Mouse (Mus musculus) thymus, adult 2 months (tissue): Measurements from ENCODE around the gene Ets1. TPM values are rescaled to one million over a fixed set of nuclear protein-coding genes. Genes with fewer than 3 reads are reported as not detected.

Experiments used
- DNase-seq: peaks from one replicate; pipeline ENCODE4 v3.0.0; 2021
- H3K27ac ChIP-seq: fragments of 200-500 bp; 2 replicates; pipeline ENCODE4 v1.5.1; 2012; ENCODE audit warnings: low read length, control low read depth; ENCODE audit not compliant: control insufficient read depth, insufficient read depth
- H3K27me3 ChIP-seq: fragments of 200-500 bp; 2 replicates; pipeline ENCODE4 v1.6.1; 2012; ENCODE audit warnings: mild to moderate bottlenecking, low read length, moderate library complexity, mixed read lengths; ENCODE audit not compliant: control insufficient read depth, insufficient read depth
- H3K36me3 ChIP-seq: fragments of 200-500 bp; 2 replicates; pipeline ENCODE4 v1.6.1; 2012; ENCODE audit warnings: mild to moderate bottlenecking, low read length, moderate library complexity; ENCODE audit not compliant: control insufficient read depth, insufficient read depth
- H3K4me1 ChIP-seq: fragments of 200-500 bp; replicated peaks from 2 replicates; pipeline ENCODE4 v1.6.1; 2012; ENCODE audit warnings: low read length; ENCODE audit not compliant: control insufficient read depth, insufficient read depth
- H3K4me3 ChIP-seq: fragments of 200-500 bp; 2 replicates; pipeline ENCODE4 v1.5.1; 2012; ENCODE audit warnings: mild to moderate bottlenecking, low read length, control low read depth, moderate library complexity; ENCODE audit not compliant: control insufficient read depth, insufficient read depth
- CTCF ChIP-seq: fragments of 200-500 bp; IDR thresholded peaks from 2 replicates; pipeline ENCODE4 v1.5.1; 2012; ENCODE audit warnings: mild to moderate bottlenecking, control low read depth, low read length, moderate library complexity, borderline replicate concordance; ENCODE audit not compliant: control insufficient read depth, poor library complexity, insufficient read depth; ENCODE audit errors: extremely low read depth
- POLR2A ChIP-seq: fragments of 200-500 bp; IDR thresholded peaks from 2 replicates; pipeline ENCODE4 v1.6.1; 2012; ENCODE audit warnings: mild to moderate bottlenecking, low read length, control low read depth, moderate library complexity; ENCODE audit not compliant: control insufficient read depth, poor library complexity, insufficient read depth; ENCODE audit errors: extremely low read depth
- WGBS: fragments of 180-500 bp; shearing (Covaris S2); methylation state at CpG from one replicate; pipeline ENCODE4 v1.1.7; 2018; 5-methylcytosine and 5-hydroxymethylcytosine counted together
- polyA plus RNA-seq: library from polyadenylated mRNA; depleted of rRNA; stranded (reverse); fragments of >200 nt; gene quantifications from 2 replicates; pipeline ENCODE4 v1.2.3, GENCODE M21; 2012

The Ets1 gene
- polyA plus RNA-seq, 1 experiment, result 272 TPM

DNA sequence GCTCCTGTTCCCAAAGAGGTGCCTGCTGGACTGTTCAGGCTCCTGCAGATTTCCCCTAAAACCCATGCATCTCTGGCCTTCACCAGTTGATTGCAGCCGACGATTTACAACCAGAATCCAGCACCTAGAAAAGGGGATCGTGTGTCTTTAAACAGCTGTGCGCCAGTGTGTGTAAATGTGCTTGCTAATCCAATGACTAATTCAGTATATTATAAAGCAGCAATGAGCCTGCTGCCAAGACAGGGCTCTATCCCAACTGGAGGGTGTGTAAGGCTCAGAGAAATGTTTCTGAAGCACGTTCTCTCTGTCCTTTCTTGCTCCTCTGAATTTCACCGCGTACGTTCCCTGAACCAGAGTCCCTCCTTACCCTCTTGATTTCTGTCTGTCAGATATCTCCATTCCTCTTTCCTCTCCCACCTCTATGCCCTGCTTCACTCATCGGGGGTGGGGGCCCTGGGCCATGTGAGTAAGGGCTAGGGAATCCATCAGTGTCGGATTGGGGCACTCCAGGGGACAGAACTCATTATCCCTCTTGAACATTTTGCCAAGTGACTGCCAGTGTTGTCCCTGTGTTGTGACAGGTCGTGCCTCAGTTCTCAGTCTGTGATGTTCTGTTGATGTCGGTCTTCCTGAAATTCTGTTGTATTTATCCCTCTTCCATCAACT lies 75.1 kb downstream of the Ets1 start:
- 87% methylated on average over 12 of the region's 12 CpGs for WGBS
- H3K27me3 ChIP-seq, result no peaks in the 10 kb centered on the region
- no peak for DNase-seq
- H3K4me1 ChIP-seq, result peaks cover 63% of the 10 kb centered on the region
- no peak overlapping the region for H3K4me3 ChIP-seq
- H3K36me3 ChIP-seq, result peaks cover 83% of the 10 kb centered on the region
- no peak for TF ChIP-seq CTCF
- no peak for TF ChIP-seq POLR2A
- H3K27ac ChIP-seq, result peak overlapping the region; percentile 75

DNA sequence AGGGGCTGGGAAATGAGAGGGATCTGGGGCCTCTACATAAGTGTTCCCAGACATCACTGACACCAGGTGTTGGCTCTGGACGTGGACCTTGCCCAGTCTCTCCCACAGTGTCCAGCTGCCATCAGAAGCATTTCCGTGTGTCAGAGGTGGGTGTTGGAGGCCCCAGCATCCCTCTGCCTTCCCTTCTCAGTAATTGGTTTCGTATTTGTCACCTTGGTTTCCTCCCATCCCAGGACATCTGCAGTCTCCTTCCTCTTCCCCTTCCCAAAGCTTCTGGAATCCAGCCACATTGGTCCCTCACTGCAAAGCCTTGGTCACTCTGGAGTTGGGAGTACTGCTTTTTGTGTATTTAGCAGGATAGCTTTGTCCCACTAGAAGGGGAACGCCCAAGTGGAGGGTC lies 75.7 kb downstream of the Ets1 start:
- H3K27ac ChIP-seq, result peak overlapping the region; percentile 75
- H3K27me3 ChIP-seq, result no peaks in the 10 kb centered on the region
- 74% methylated on average over 4 of the region's 4 CpGs for WGBS
- TF ChIP-seq CTCF (no peak), POLR2A (no peak)
- H3K4me1 ChIP-seq, result peaks cover 66% of the 10 kb centered on the region
- peaks cover 84% of the 10 kb centered on the region for H3K36me3 ChIP-seq
- DNase-seq, result no peak
- H3K4me3 ChIP-seq, result no peak overlapping the region

DNA sequence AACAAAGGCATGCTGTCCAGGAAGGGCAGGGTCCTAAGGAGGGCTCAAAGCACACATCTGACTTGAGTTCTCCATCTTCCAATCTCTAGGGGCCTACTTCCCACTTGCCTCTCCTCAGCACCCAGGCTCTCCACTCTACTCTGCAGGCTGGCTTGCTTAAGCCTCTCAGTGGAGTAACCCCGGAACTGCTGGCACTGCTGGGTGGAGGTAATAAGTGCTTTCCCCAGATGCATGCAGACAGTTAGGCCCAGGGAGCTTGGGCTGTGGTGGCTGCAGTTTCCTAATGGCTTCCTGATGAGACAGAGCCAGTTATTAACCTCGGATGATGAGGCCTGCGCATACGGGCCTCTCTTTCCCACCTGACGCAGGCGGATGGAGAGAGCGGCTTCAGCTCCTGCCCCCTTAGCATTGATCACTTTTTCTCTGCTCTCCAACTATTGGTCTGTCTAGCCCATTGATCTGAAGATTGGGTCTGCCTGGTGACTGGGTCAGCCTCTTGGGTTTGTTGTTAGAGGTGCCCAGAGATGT lies 76.4 kb downstream of the Ets1 start:
- Histone ChIP-seq H3K4me3 (no peak overlapping the region), H3K27ac (peak overlapping the region; percentile 75), H3K4me1 (peaks cover 71% of the 10 kb centered on the region), H3K36me3 (peaks cover 79% of the 10 kb centered on the region), H3K27me3 (no peaks in the 10 kb centered on the region)
- DNase-seq, result no peak
- no peak for TF ChIP-seq POLR2A
- no peak for TF ChIP-seq CTCF
- 74% methylated on average over 7 of the region's 7 CpGs for WGBS

DNA sequence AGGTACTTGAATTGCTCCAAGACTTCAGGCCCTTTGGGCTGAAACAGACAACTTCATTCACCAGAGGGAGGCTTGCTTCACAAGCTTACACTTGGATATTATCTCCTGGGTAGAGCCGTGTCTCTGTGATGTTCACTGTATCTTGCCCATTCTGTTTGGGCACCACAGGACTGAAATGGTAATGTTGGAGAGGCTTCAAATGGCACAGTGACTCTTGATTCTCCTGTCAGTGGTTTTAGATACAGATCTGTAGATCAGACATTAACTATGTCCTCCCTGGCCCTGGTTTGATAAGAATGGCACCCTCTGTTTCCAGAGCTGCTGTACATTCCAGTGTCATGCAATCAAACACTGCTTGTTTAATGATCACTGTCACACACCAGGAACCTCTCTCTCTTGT lies 77.1 kb downstream of the Ets1 start:
- WGBS, result 34% methylated on average over 1 of the region's 1 CpGs
- Histone ChIP-seq H3K36me3 (peaks cover 77% of the 10 kb centered on the region), H3K27ac (no peak overlapping the region; the same call in 1 of the 2 replicates), H3K4me1 (peaks cover 76% of the 10 kb centered on the region), H3K4me3 (no peak overlapping the region), H3K27me3 (no peaks in the 10 kb centered on the region)
- TF ChIP-seq CTCF (no peak), POLR2A (no peak)
- no peak for DNase-seq

DNA sequence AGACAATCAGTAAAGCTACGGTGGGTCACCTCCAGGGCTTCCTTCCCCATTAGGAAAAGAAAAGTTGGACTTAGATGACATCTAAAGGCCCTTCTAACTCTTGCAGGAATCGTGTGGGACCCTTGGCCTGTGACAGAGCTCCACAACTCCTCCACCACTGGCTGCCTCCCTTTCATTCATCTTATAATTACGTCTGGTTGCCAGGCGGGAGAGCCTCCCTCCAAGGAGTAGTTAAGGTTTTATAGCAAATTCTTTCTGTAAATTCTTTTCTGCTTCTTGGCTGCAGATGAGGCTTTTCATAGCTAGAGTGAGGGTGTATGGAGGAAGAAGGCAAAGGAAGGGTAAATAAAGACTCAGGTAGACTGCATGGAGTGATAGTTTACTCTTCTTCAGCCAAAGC lies 77.8 kb downstream of the Ets1 start:
- Histone ChIP-seq H3K4me3 (no peak overlapping the region), H3K27me3 (no peaks in the 10 kb centered on the region), H3K36me3 (peaks cover 75% of the 10 kb centered on the region), H3K27ac (peak overlapping the region; percentile 47), H3K4me1 (peaks cover 74% of the 10 kb centered on the region)
- TF ChIP-seq POLR2A (no peak), CTCF (no peak)
- DNase-seq, result no peak
- WGBS, result 78% methylated on average over 4 of the region's 4 CpGs

DNA sequence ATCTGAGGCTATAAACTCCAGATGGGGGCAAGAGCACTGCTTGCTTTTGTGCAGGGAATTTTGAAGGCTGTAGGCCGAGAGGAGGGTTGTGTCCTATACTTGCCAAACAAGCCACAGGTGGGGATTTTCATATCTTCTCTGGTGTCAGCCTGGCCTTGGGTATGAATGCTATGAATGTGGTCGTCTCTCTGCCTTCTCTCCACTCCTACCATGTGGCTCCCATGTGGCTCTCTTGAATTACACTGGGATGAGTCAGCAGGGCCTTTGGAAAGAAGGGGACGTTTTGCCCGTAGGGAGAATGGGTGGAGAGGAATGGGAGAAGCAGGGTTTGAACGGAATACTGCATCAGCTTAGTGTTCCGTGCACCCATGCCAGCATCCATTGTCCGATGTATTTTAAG lies 78.5 kb downstream of the Ets1 start:
- Histone ChIP-seq H3K4me1 (peaks cover 73% of the 10 kb centered on the region), H3K4me3 (no peak overlapping the region), H3K36me3 (peaks cover 69% of the 10 kb centered on the region), H3K27me3 (no peaks in the 10 kb centered on the region), H3K27ac (peak overlapping the region; percentile 71)
- no peak for TF ChIP-seq CTCF
- no peak for TF ChIP-seq POLR2A
- WGBS, result 80% methylated on average over 7 of the region's 7 CpGs
- DNase-seq, result no peak
